2 mouse cellular contexts compared by ENCODE assay signal in genomic region chr2:163613990-163614389, GRCm38 (mm10).
A peak's percentile ranks its signal among the peaks of the same experiment; 100 is the strongest.
TF ChIP-seq lines count a peak whose summit lies in the region.

No protein-coding gene starts in this region.

TF ChIP-seq in CH12.LX, 34 proteins besides CTCF, POLR2A, EP300 and RAD21:
- TF ChIP-seq CHD2 (IDR thresholded peaks at IDR 0.05; ENCODE audit: low read length): no peak
- 0 out of 2 replicates have a peak, but pooled peaks have one; percentile 10 for TF ChIP-seq ZMIZ1 (IDR thresholded peaks at IDR 0.05; ENCODE audit: low read depth, low read length)

TF ChIP-seq in MEL, 35 proteins besides CTCF, POLR2A, EP300 and RAD21:
- TF ChIP-seq MYB (IDR thresholded peaks at IDR 0.05; ENCODE audit: low read depth, low read length): no peak
- peak; percentile 16; the same call in 1 of the 2 replicates for TF ChIP-seq SMC3 (IDR thresholded peaks at IDR 0.05; ENCODE audit: low read depth, low read length)
